ENCODE assay signal across 9 mouse cellular contexts in the genomic region with DNA sequence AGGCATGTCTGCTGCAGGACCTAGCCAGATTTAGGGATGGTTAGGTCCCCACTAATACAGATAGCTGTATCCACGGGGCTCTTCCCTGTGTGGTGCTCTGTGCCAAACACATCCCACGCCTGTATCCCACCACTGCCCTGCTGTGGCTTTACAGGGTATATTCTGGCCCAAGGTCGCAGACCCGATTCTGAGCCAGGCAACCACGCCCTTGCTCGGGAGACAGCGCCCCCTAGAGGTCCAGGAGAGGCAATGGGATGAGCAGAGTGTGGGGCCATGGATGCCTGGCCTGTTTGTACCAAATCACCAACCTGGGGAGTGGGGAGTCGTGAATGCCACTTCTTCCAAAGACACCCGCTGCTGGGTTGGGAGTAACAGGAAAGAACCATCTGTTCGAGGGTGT.
DNase-seq lines count a peak whose midpoint lies in the region; ATAC-seq and TF ChIP-seq lines count a peak whose summit lies in the region.
"Had no signal": no experiment of that assay in that cellular context is flagged by ENCODE, and none has a peak within 500 bp of the region (broad histone marks: within the 10 kb centered on the region; RNA-seq: fewer than 3 reads in every experiment).

No protein-coding gene starts in this region.

- H3K4me1 ChIP-seq in liver, postnatal 0 days (ENCODE audit: insufficient read depth), result no peaks in the 10 kb centered on the region
- H3K4me1 ChIP-seq: heart, embryonic 13.5 days had no signal

- no peaks in the 10 kb centered on the region for H3K36me3 ChIP-seq in liver, postnatal 0 days (replicated peaks; ENCODE audit: insufficient read depth, low read length)
- H3K36me3 ChIP-seq: heart, embryonic 13.5 days had no signal

- TF ChIP-seq EP300 in liver, postnatal 0 days (IDR thresholded peaks at IDR 0.05; ENCODE audit: low read depth), result no peak

- H3K4me2 ChIP-seq in liver, postnatal 0 days (ENCODE audit: low read depth, low read length), result no peak overlapping the region
- H3K4me2 ChIP-seq: heart, embryonic 13.5 days had no signal

- 15% methylated on average over 10 of the region's 10 CpGs for WGBS in liver, postnatal 0 days (ENCODE audit: insufficient replicate concordance)

- intact Hi-C loops in heart, postnatal 36 days (cut with DNase I), result loop anchor here (5.0 kb wide), 1 partner anchor 367 kb away; no protein-coding TSS in a partner anchor

- no peaks in the 10 kb centered on the region for H3K9me3 ChIP-seq in liver, postnatal 0 days (ENCODE audit: low read length)
- H3K9me3 ChIP-seq: heart, embryonic 13.5 days had no signal

- ATAC-seq in liver, postnatal 0 days, result peak; percentile 37; the same call in 1 of the 2 replicates

- DNase-seq in ovary, postnatal 14 days (ENCODE audit: low spot score), result peak; percentile 37
- DNase-seq in ovary, adult 18-20 months (ENCODE audit: low spot score), result no peak
- peak; percentile 36 for DNase-seq in adipocyte (ENCODE audit: low spot score)
- DNase-seq in cerebellum, postnatal 10 days, result peak; percentile 65 to 70
- peak; percentile 34 to 56 for DNase-seq in heart, postnatal 36 days
- DNase-seq in liver, postnatal 0 days, result peak; percentile 66
- DNase-seq in retina, embryonic 14.5 days (ENCODE audit: low spot score), result peak; percentile 63

- H3K4me3 ChIP-seq in liver, postnatal 0 days (ENCODE audit: low read depth, low read length), result no peak overlapping the region
- H3K4me3 ChIP-seq: heart, embryonic 13.5 days; myocyte had no signal

- H3K27ac ChIP-seq in liver, postnatal 0 days (ENCODE audit: low read depth), result no peak overlapping the region
- H3K27ac ChIP-seq: heart, embryonic 13.5 days had no signal

- H3K27me3 ChIP-seq in liver, postnatal 0 days (ENCODE audit: insufficient read depth, low read length), result no peaks in the 10 kb centered on the region
- H3K27me3 ChIP-seq: heart, embryonic 13.5 days had no signal

- TF ChIP-seq CTCF in liver, postnatal 0 days (IDR thresholded peaks at IDR 0.05; ENCODE audit: low read depth), result peak; percentile 78

- no peak overlapping the region for H3K9ac ChIP-seq in liver, postnatal 0 days (replicated peaks)
- H3K9ac ChIP-seq: heart, embryonic 13.5 days had no signal
